Comparison of ENCODE assay signal across 8 mouse cellular contexts in genomic region chr7:15947653-15948260, GRCm38 (mm10). TPM values are rescaled to one million over a fixed set of nuclear protein-coding genes. Genes with fewer than 3 reads are reported as not detected.
DNase-seq lines count a peak whose midpoint lies in the region; ATAC-seq and TF ChIP-seq lines count a peak whose summit lies in the region.

No protein-coding gene starts in this region.

- peaks cover 23% of the 10 kb centered on the region for H3K4me1 ChIP-seq in forebrain, embryonic 12.5 days
- peaks cover 30% of the 10 kb centered on the region for H3K4me1 ChIP-seq in forebrain, embryonic 15.5 days
- H3K4me1 ChIP-seq in lung, embryonic 15.5 days = peaks cover 34% of the 10 kb centered on the region
- H3K4me1 ChIP-seq in heart, embryonic 16.5 days (ENCODE audit: control insufficient read depth, insufficient read depth, low read length) = peaks cover 28% of the 10 kb centered on the region

- H3K36me3 ChIP-seq in forebrain, embryonic 12.5 days (replicated peaks) = peaks cover 17% of the 10 kb centered on the region
- peaks cover 13% of the 10 kb centered on the region for H3K36me3 ChIP-seq in forebrain, embryonic 15.5 days
- H3K36me3 ChIP-seq in lung, embryonic 15.5 days = peaks cover 47% of the 10 kb centered on the region
- peaks cover 31% of the 10 kb centered on the region for H3K36me3 ChIP-seq in heart, embryonic 16.5 days (ENCODE audit: control insufficient read depth, insufficient read depth)
- H3K36me3 ChIP-seq in myocyte (ENCODE audit: control insufficient read depth, insufficient read depth) = peaks cover 21% of the 10 kb centered on the region

- H3ac ChIP-seq in myocyte (ENCODE audit: control insufficient read depth, insufficient read length) = no peak overlapping the region

- no peak overlapping the region for H3K4me3 ChIP-seq in forebrain, embryonic 12.5 days (replicated peaks)
- H3K4me3 ChIP-seq in forebrain, embryonic 15.5 days = no peak overlapping the region
- no peak overlapping the region for H3K4me3 ChIP-seq in lung, embryonic 15.5 days
- H3K4me3 ChIP-seq in heart, embryonic 16.5 days (ENCODE audit: low read length) = no peak overlapping the region
- H3K4me3 ChIP-seq in myocyte = peak overlapping the region; percentile 10

- peaks cover 25% of the 10 kb centered on the region for H3K79me2 ChIP-seq in myocyte (ENCODE audit: control insufficient read depth, insufficient read depth)

- 0 out of 2 replicates have a peak overlapping the region, but pooled peaks have one; percentile 46 for H3K4me2 ChIP-seq in forebrain, embryonic 12.5 days
- H3K4me2 ChIP-seq in forebrain, embryonic 15.5 days (replicated peaks) = no peak overlapping the region
- peak overlapping the region; percentile 53 for H3K4me2 ChIP-seq in lung, embryonic 15.5 days
- H3K4me2 ChIP-seq in heart, embryonic 16.5 days (ENCODE audit: low read depth, low read length) = peak overlapping the region; percentile 54
- H3K4me2 ChIP-seq in myocyte (ENCODE audit: low read depth) = peak overlapping the region; percentile 75

- H3K9ac ChIP-seq in forebrain, embryonic 12.5 days = no peak overlapping the region
- no peak overlapping the region for H3K9ac ChIP-seq in forebrain, embryonic 15.5 days (replicated peaks)
- no peak overlapping the region for H3K9ac ChIP-seq in lung, embryonic 15.5 days
- peak overlapping the region; percentile 25 for H3K9ac ChIP-seq in heart, embryonic 16.5 days (ENCODE audit: low read length)

- DNase-seq in lung, postnatal 36 days = no peak
- no peak for DNase-seq in ovary, postnatal 14 days (ENCODE audit: low spot score)
- DNase-seq in spleen, postnatal 4 days (ENCODE audit: low spot score in 2 of 2) = no peak

- no peak for ATAC-seq in forebrain, embryonic 12.5 days (ENCODE audit: low FRiP score)
- no peak for ATAC-seq in forebrain, embryonic 15.5 days (replicated peaks)
- 0 out of 2 replicates have a peak, but pooled peaks have one; percentile 2 for ATAC-seq in lung, embryonic 15.5 days (ENCODE audit: borderline replicate concordance, extremely low read depth, low FRiP score, low TSS enrichment)
- no peak for ATAC-seq in heart, embryonic 16.5 days (replicated peaks; ENCODE audit: extremely low read depth, insufficient read depth, low FRiP score)

- WGBS in forebrain, embryonic 12.5 days = 56% methylated on average over 4 of the region's 4 CpGs
- 54% methylated on average over 4 of the region's 4 CpGs for WGBS in forebrain, embryonic 15.5 days
- 42% methylated on average over 4 of the region's 4 CpGs for WGBS in lung, embryonic 15.5 days
- WGBS in heart, embryonic 16.5 days = 40% methylated on average over 4 of the region's 4 CpGs

- no peaks in the 10 kb centered on the region for H3K9me3 ChIP-seq in forebrain, embryonic 12.5 days
- no peaks in the 10 kb centered on the region for H3K9me3 ChIP-seq in forebrain, embryonic 15.5 days
- no peaks in the 10 kb centered on the region for H3K9me3 ChIP-seq in lung, embryonic 15.5 days
- H3K9me3 ChIP-seq in heart, embryonic 16.5 days (replicated peaks; ENCODE audit: control insufficient read depth, low read length) = no peaks in the 10 kb centered on the region

- no peak overlapping the region for H3K27ac ChIP-seq in forebrain, embryonic 12.5 days
- H3K27ac ChIP-seq in forebrain, embryonic 15.5 days (replicated peaks) = no peak overlapping the region
- H3K27ac ChIP-seq in lung, embryonic 15.5 days = peak overlapping the region; percentile 69; the same call in 1 of the 2 replicates
- H3K27ac ChIP-seq in heart, embryonic 16.5 days (ENCODE audit: low read length) = peak overlapping the region; percentile 37

- no peak for TF ChIP-seq POLR2A in myocyte (IDR thresholded peaks at IDR 0.05; ENCODE audit: insufficient read length, low read depth)

- peaks cover 14% of the 10 kb centered on the region; the same call in 1 of the 2 replicates for H3K27me3 ChIP-seq in forebrain, embryonic 12.5 days
- no peaks in the 10 kb centered on the region for H3K27me3 ChIP-seq in forebrain, embryonic 15.5 days
- no peaks in the 10 kb centered on the region for H3K27me3 ChIP-seq in lung, embryonic 15.5 days
- H3K27me3 ChIP-seq in heart, embryonic 16.5 days (ENCODE audit: control insufficient read depth, insufficient read depth, low read length) = no peaks in the 10 kb centered on the region
- H3K27me3 ChIP-seq in myocyte (ENCODE audit: control insufficient read depth, insufficient read depth, insufficient read length) = no peaks in the 10 kb centered on the region

TF ChIP-seq in myocyte, 11 proteins besides CTCF, POLR2A, EP300 and RAD21:
- TF ChIP-seq USF1 (IDR thresholded peaks at IDR 0.05; ENCODE audit: low read depth) (no peak), TCF3 (IDR thresholded peaks at IDR 0.05; ENCODE audit: insufficient read length, low read depth) (no peak), TCF12 (IDR thresholded peaks at IDR 0.05; ENCODE audit: insufficient read depth, poor library complexity, severe bottlenecking) (no peak), MYOG (IDR thresholded peaks at IDR 0.05; ENCODE audit: control insufficient read depth in 1 of 3, insufficient read depth in 1 of 3, insufficient read length in 2 of 3, low read depth in 2 of 3) (no peak), MAX (IDR thresholded peaks at IDR 0.05; ENCODE audit: low read depth) (no peak), POLR2AphosphoS2 (IDR thresholded peaks at IDR 0.05; ENCODE audit: insufficient read length, low read depth) (peak; percentile 21)

RNA-seq across cellular contexts. Expression of gene Nop53, which starts 1.9 kb away (rescaled TPM):
- polyA plus RNA-seq in forebrain, embryonic 12.5 days (2016; fragmentation: Nextera tagmentation; extraction: Ambion mirVana) = 165 and 169 TPM in 2 replicates
- 144 and 150 TPM in 2 replicates for polyA plus RNA-seq in forebrain, embryonic 15.5 days (2015; fragmentation: Nextera tagmentation; extraction: Ambion mirVana)
- 188 and 189 TPM in 2 replicates for polyA plus RNA-seq in lung, embryonic 15.5 days (2015; fragmentation: Nextera tagmentation; extraction: Ambion mirVana)
- 128 and 154 TPM in 2 replicates for polyA plus RNA-seq in heart, embryonic 16.5 days (2015; fragmentation: Nextera tagmentation; extraction: Ambion mirVana)
- polyA plus RNA-seq in myocyte (2012; fragmentation: generic; extraction: Trizol) = 270 TPM

RNA-seq across cellular contexts. Expression of gene Ehd2, which starts 19.6 kb away (rescaled TPM):
- 6.6 and 7.6 TPM in 2 replicates for polyA plus RNA-seq in forebrain, embryonic 12.5 days (2016; fragmentation: Nextera tagmentation; extraction: Ambion mirVana)
- 3.7 and 5.0 TPM in 2 replicates for polyA plus RNA-seq in forebrain, embryonic 15.5 days (2015; fragmentation: Nextera tagmentation; extraction: Ambion mirVana)
- 82.9 and 89.9 TPM in 2 replicates for polyA plus RNA-seq in lung, embryonic 15.5 days (2015; fragmentation: Nextera tagmentation; extraction: Ambion mirVana)
- 61.8 and 66.7 TPM in 2 replicates for polyA plus RNA-seq in heart, embryonic 16.5 days (2015; fragmentation: Nextera tagmentation; extraction: Ambion mirVana)
- polyA plus RNA-seq in myocyte (2012; fragmentation: generic; extraction: Trizol) = 104 TPM

RNA-seq across cellular contexts. Expression of gene Selenow, which starts 25.6 kb away (rescaled TPM):
- polyA plus RNA-seq in forebrain, embryonic 12.5 days (2016; fragmentation: Nextera tagmentation; extraction: Ambion mirVana) = 1,130 and 1,137 TPM in 2 replicates
- polyA plus RNA-seq in forebrain, embryonic 15.5 days (2015; fragmentation: Nextera tagmentation; extraction: Ambion mirVana) = 1,503 and 1,574 TPM in 2 replicates
- 774 and 832 TPM in 2 replicates for polyA plus RNA-seq in lung, embryonic 15.5 days (2015; fragmentation: Nextera tagmentation; extraction: Ambion mirVana)
- 654 and 659 TPM in 2 replicates for polyA plus RNA-seq in heart, embryonic 16.5 days (2015; fragmentation: Nextera tagmentation; extraction: Ambion mirVana)
- polyA plus RNA-seq in myocyte (2012; fragmentation: generic; extraction: Trizol) = 507 TPM

Comparison
In these comparisons a context has a peak if more than half of its experiments do, and no peak if none do; other contexts are left out.
1. H3K27ac ChIP-seq: peak in lung, embryonic 15.5 days (single experiment) and heart, embryonic 16.5 days (single experiment); none in forebrain, embryonic 12.5 days (single experiment) and forebrain, embryonic 15.5 days (single experiment).